Mouse (Mus musculus): Measurements from ENCODE around the gene Cks2.

GRCm38 (mm10) chr13:51641424-51641823 lies 3.6 kb upstream of the Cks2 start:
- no peak; the same call in 2 of the 3 replicates for TF ChIP-seq TAL1 (IDR thresholded peaks at IDR 0.05; ENCODE audit: low read length)
- no peak for TF ChIP-seq GATA1 (IDR thresholded peaks at IDR 0.05; ENCODE audit: low read length)
